In genomic region chr7:142375261-142375724, GRCm38 (mm10) we compare ENCODE assay signal across 7 mouse cellular contexts. TPM values are rescaled to one million over a fixed set of nuclear protein-coding genes. Genes with fewer than 3 reads are reported as not detected.
DNase-seq lines count a peak whose midpoint lies in the region; TF ChIP-seq lines count a peak whose summit lies in the region.

No protein-coding gene starts in this region.

- peak; percentile 50 for DNase-seq in right cerebral cortex, postnatal 14 days
- no peak for DNase-seq in right cerebral cortex, adult 18-20 months
- peak; percentile 92 to 94 for DNase-seq in adrenal gland, postnatal 36 days
- DNase-seq in gastrocnemius, postnatal 14 days: peak; percentile 46
- DNase-seq in thymus, postnatal 4 days: no peak
- no peak for DNase-seq in right cerebral cortex, postnatal 4 days

- H3K79me2 ChIP-seq in myocyte (ENCODE audit: control insufficient read depth, insufficient read depth): no peaks in the 10 kb centered on the region

- no peak overlapping the region for H3ac ChIP-seq in myocyte (ENCODE audit: control insufficient read depth, insufficient read length)

- TF ChIP-seq POLR2A in myocyte (IDR thresholded peaks at IDR 0.05; ENCODE audit: insufficient read length, low read depth): no peak

- intact Hi-C loops in gastrocnemius, postnatal 14 days (cut with DNase I; ENCODE audit: low total_unique reads): no loop called here

- H3K4me2 ChIP-seq in myocyte (ENCODE audit: low read depth): peak overlapping the region; percentile 50

- no peaks in the 10 kb centered on the region for H3K27me3 ChIP-seq in myocyte (ENCODE audit: control insufficient read depth, insufficient read depth, insufficient read length)

- H3K36me3 ChIP-seq in myocyte (ENCODE audit: control insufficient read depth, insufficient read depth): peaks cover 21% of the 10 kb centered on the region

- no peak overlapping the region for H3K4me3 ChIP-seq in myocyte

TF ChIP-seq in myocyte, 11 proteins besides CTCF, POLR2A, EP300 and RAD21:
- TF ChIP-seq USF1 (IDR thresholded peaks at IDR 0.05; ENCODE audit: low read depth): no peak
- TF ChIP-seq SRF (IDR thresholded peaks at IDR 0.05; ENCODE audit: control insufficient read depth, insufficient read length, low read depth): no peak
- TF ChIP-seq MAX (IDR thresholded peaks at IDR 0.05; ENCODE audit: low read depth): no peak
- no peak for TF ChIP-seq POLR2AphosphoS2 (IDR thresholded peaks at IDR 0.05; ENCODE audit: insufficient read length, low read depth)
- TF ChIP-seq MYOG (IDR thresholded peaks at IDR 0.05; ENCODE audit: control insufficient read depth in 1 of 3, insufficient read depth in 1 of 3, insufficient read length in 2 of 3, low read depth in 2 of 3): peak in 2 of 3 experiments; percentile 34 to 43
- no peak for TF ChIP-seq REST (IDR thresholded peaks at IDR 0.05; ENCODE audit: insufficient read depth, insufficient read length)
- peak; percentile 10 to 78 (median 61) for TF ChIP-seq MYOD1 (IDR thresholded peaks at IDR 0.05; ENCODE audit: control insufficient read depth in 1 of 3, insufficient read length in 2 of 3, low read depth in 2 of 3)
- no peak for TF ChIP-seq CEBPB (IDR thresholded peaks at IDR 0.05; ENCODE audit: insufficient read depth, poor library complexity, severe bottlenecking)
- TF ChIP-seq TCF3 (IDR thresholded peaks at IDR 0.05; ENCODE audit: insufficient read length, low read depth): no peak
- no peak for TF ChIP-seq TCF12 (IDR thresholded peaks at IDR 0.05; ENCODE audit: insufficient read depth, poor library complexity, severe bottlenecking)
TF ChIP-seq in myocyte: peak in this region for 2.

RNA-seq across cellular contexts. Expression of gene Ifitm10, which starts 1.7 kb away (rescaled TPM):
- 1 to 10 TPM; 3.0 to 4.4 TPM for total RNA-seq in adrenal gland, postnatal 36 days (2021)
- 1 to 10 TPM; 6.7 to 8.4 TPM for total RNA-seq in gastrocnemius, postnatal 14 days (2021)
- polyA plus RNA-seq in myocyte (2012; fragmentation: generic; extraction: Trizol): 5.4 TPM

RNA-seq across cellular contexts. Expression of gene Gm49369, which starts 7.2 kb away (rescaled TPM):
- total RNA-seq in adrenal gland, postnatal 36 days (2021): 1 to 10 TPM; 2.6 to 3.3 TPM
- 1 to 10 TPM; 1.0 to 4.1 TPM for total RNA-seq in gastrocnemius, postnatal 14 days (2021)
- 0.31 TPM for polyA plus RNA-seq in myocyte (2012; fragmentation: generic; extraction: Trizol)

RNA-seq across cellular contexts. Expression of gene Ctsd, which starts 12.5 kb away (rescaled TPM):
- total RNA-seq in adrenal gland, postnatal 36 days (2021): 1,000 to 10,000 TPM in 1 of 2 experiments, 100 to 1,000 TPM in 1; 932 to 1,123 TPM
- 100 to 1,000 TPM; 268 to 284 TPM for total RNA-seq in gastrocnemius, postnatal 14 days (2021)
- 887 TPM for polyA plus RNA-seq in myocyte (2012; fragmentation: generic; extraction: Trizol)

RNA-seq across cellular contexts. Expression of gene Syt8, which starts 59.4 kb away (rescaled TPM):
- not detected for total RNA-seq in adrenal gland, postnatal 36 days (2021)
- not detected for total RNA-seq in gastrocnemius, postnatal 14 days (2021)
- polyA plus RNA-seq in myocyte (2012; fragmentation: generic; extraction: Trizol): 14.5 TPM

Comparison
In these comparisons a context has a peak if more than half of its experiments do, and no peak if none do; other contexts are left out.
1. DNase-seq: peak in right cerebral cortex, postnatal 14 days (single experiment), adrenal gland, postnatal 36 days (2 of 2) and gastrocnemius, postnatal 14 days (single experiment); none in right cerebral cortex, adult 18-20 months (single experiment), thymus, postnatal 4 days (single experiment) and right cerebral cortex, postnatal 4 days (single experiment).